Mouse (Mus musculus): ENCODE measurements around the gene Gm10338.
"Not testable (repeated sequence)": the region's sequence is repeated elsewhere in the genome, so short reads cannot be mapped to it uniquely, and the experiment has no call there.

Gm10338 gene

GRCm38 (mm10) chr14:7595492-7595891 is at the start of gene Gm10338:
Gene Gm10338, minus strand, starts transcription at chr14:7595592.
- not testable (repeated sequence) for ATAC-seq (ENCODE audit: insufficient number of reproducible peaks, low FRiP score, low TSS enrichment)

DNA sequence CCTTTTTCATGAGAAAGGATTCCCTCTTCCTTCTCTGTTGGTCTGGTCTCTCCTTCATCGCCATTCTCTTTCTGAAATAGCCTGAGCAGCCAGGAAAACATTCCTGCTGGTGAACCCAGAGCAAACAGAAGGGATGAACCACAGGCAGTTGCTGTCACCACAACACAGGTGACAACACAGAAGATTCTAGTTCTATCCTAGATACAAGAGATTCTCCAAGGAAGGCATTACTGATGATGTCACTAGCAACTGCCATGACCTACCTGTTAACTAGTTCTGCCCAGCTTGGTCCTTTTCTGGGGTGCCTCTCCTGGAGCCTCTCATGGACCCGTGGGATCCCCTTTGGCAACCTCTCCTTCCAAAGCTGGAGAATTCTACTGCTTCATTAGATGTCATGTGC is 48.5 kb upstream of the Gm10338 start, which contains the start of gene Gm10128:
Gene Gm10128, minus strand, starts transcription at position 101 of the 400 bp plus-strand sequence.
- ATAC-seq (ENCODE audit: insufficient number of reproducible peaks, low FRiP score, low TSS enrichment), result not testable (repeated sequence)

- not testable (repeated sequence) for ATAC-seq (ENCODE audit: insufficient number of reproducible peaks, low FRiP score, low TSS enrichment)
These were observed 27.0 kb downstream of the Gm10338 start, which contains the start of gene Gm3558 for GRCm38 (mm10) chr14:7568382-7568781. Gene Gm3558, minus strand, starts transcription at chr14:7568566.

DNA sequence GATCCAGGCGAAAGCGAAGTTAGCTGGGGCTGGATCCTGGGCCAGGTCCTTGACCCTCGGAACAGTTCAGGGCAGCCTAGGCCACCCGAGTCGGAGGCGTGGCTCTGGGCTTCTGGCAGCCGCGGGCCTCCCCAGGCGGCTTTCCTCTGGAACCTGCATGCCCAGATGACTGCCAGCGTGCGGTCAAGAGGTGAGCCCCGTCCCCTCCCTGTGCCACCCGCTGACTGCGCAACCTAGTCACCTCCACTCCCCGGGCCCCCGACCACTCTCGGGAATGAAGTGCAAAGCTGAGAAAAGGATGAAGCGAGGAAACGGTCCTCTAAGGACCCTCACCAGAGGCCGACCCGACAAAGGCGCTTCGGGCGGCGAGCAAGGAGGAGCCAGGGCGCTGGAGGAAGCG is 27.5 kb downstream of the Gm10338 start:
- ATAC-seq (ENCODE audit: insufficient number of reproducible peaks, low FRiP score, low TSS enrichment), result not testable (repeated sequence)

GRCm38 (mm10) chr14:7567266-7567665 is 28.1 kb downstream of the Gm10338 start:
- ATAC-seq (ENCODE audit: insufficient number of reproducible peaks, low FRiP score, low TSS enrichment), result not testable (repeated sequence)

Data from cerebellum, adult (tissue).